Mouse (Mus musculus) layer of hippocampus, postnatal 36 days (tissue): Measurements from ENCODE around the gene Cfap69. TPM values are rescaled to one million over a fixed set of nuclear protein-coding genes. Genes with fewer than 3 reads are reported as not detected.

Source experiments
- total RNA-seq, 2 experiments: library from RNA; stranded (reverse); gene quantifications; 2 replicates each; pipeline ENCODE4 v1.2.3; 2021

The Cfap69 gene
- total RNA-seq, 2 experiments from 2014 or later: 14.5 to 17.3 TPM

Other genes starting within 250 kb of the Cfap69 start
- 100 to 1,000 TPM; 254 to 260 TPM for gene Cdk14, start 243.9 kb downstream of the Cfap69 start, total RNA-seq
- gene 1700015F17Rik, start 185.1 kb downstream of the Cfap69 start, total RNA-seq: not detected
- 10 to 100 TPM; 26.9 to 30.3 TPM for gene Cldn12, start 149.3 kb downstream of the Cfap69 start, total RNA-seq
- gene Gtpbp10, start 104.7 kb downstream of the Cfap69 start, total RNA-seq: 10 to 100 TPM; 11.0 to 11.2 TPM
- gene Gm8773, start 90.4 kb downstream of the Cfap69 start, total RNA-seq: not detected
- 1 to 10 TPM; 6.2 to 6.7 TPM for gene Steap2, start 30.3 kb upstream of the Cfap69 start, total RNA-seq
- under 1 TPM in 1 of 2 experiments, not detected in 1; 0.61 TPM for gene Steap1, start 85.1 kb upstream of the Cfap69 start, total RNA-seq